Mouse (Mus musculus) c-Kit-negative CD71-positive TER-119-positive erythroid progenitor cells, embryonic 14.5 days (primary cell): ENCODE measurements around the gene Themis3.

Source experiments
- DNase-seq: peaks from one replicate; pipeline ENCODE4 v3.0.0-alpha.2; 2013; ENCODE audit warnings: low read depth, low spot score

The Themis3 gene

GRCm38 (mm10) chr17:66594435-66594834 lies at the start of gene Themis3:
Themis3 (minus strand) TSS chr17:66594621.
- no peak for DNase-seq

- no peak for DNase-seq
These were observed 43.7 kb upstream of the Themis3 start for GRCm38 (mm10) chr17:66637951-66638722.

GRCm38 (mm10) chr17:66619996-66620656 lies 25.7 kb upstream of the Themis3 start:
- DNase-seq: no peak

- no peak for DNase-seq
These were observed 24.9 kb upstream of the Themis3 start for GRCm38 (mm10) chr17:66619255-66619826.

- no peak for DNase-seq
These were observed 15.6 kb upstream of the Themis3 start for GRCm38 (mm10) chr17:66610032-66610431.

- DNase-seq: no peak
These were observed 10.5 kb upstream of the Themis3 start for GRCm38 (mm10) chr17:66604931-66605330.

- no peak for DNase-seq
These were observed 6.8 kb upstream of the Themis3 start for GRCm38 (mm10) chr17:66601171-66601570.

GRCm38 (mm10) chr17:66595867-66596266 lies 1.4 kb upstream of the Themis3 start:
- DNase-seq: no peak

- DNase-seq: no peak
These were observed 835 bp upstream of the Themis3 start for GRCm38 (mm10) chr17:66595256-66595655.

- no peak for DNase-seq
These were observed 3.9 kb downstream of the Themis3 start for GRCm38 (mm10) chr17:66590353-66591075.

GRCm38 (mm10) chr17:66589864-66590263 lies 4.6 kb downstream of the Themis3 start:
- DNase-seq: no peak

GRCm38 (mm10) chr17:66586741-66587140 lies 7.7 kb downstream of the Themis3 start:
- no peak for DNase-seq

GRCm38 (mm10) chr17:66586078-66586477 lies 8.3 kb downstream of the Themis3 start:
- no peak for DNase-seq

- no peak for DNase-seq
These were observed 13.4 kb downstream of the Themis3 start for GRCm38 (mm10) chr17:66580990-66581389.

GRCm38 (mm10) chr17:66578007-66578406 lies 16.4 kb downstream of the Themis3 start:
- DNase-seq: no peak

- no peak for DNase-seq
These were observed 16.9 kb downstream of the Themis3 start for GRCm38 (mm10) chr17:66577507-66577906.

- no peak for DNase-seq
These were observed 21.8 kb downstream of the Themis3 start for GRCm38 (mm10) chr17:66572677-66573060.

- DNase-seq: no peak
These were observed 22.4 kb downstream of the Themis3 start for GRCm38 (mm10) chr17:66571860-66572676.

GRCm38 (mm10) chr17:66564213-66564612 lies 30.2 kb downstream of the Themis3 start:
- DNase-seq: no peak

- DNase-seq: no peak
These were observed 30.9 kb downstream of the Themis3 start for GRCm38 (mm10) chr17:66563551-66563950.

- DNase-seq: no peak
These were observed 33.0 kb downstream of the Themis3 start for GRCm38 (mm10) chr17:66561380-66561779.
